Mouse (Mus musculus) 3134 (cell line): ENCODE measurements around the gene Tex261.

Experiments
- DNase-seq: peaks from one replicate; pipeline ENCODE4 v3.0.0-alpha.2; 2011; ENCODE audit warnings: low spot score; ENCODE audit not compliant: insufficient read length; ENCODE audit errors: extremely low read depth

The Tex261 gene

DNA sequence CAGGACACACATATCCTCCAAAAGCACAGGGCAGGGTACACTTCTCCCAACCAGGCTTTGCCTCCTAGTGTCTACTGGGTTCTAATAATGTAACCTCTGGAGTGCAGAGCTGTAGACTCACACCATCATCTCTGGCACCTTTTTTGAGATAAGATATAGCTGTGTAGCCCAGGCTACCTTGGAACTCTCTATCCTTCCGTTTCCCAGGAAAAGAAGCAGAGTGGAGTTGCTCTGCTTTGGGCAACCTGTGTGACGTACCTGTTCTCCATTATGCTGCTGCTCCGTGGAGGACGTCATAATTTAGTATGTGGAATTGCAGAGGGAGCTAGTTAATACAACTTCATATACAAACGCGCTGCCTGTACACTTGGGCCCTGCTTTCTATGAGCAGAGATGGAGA is 13.3 kb downstream of the Tex261 start, which contains the start of gene Ankrd53:
Ankrd53 (plus strand) TSS at position 301 of the 400 bp plus-strand sequence.
- no peak for DNase-seq

DNA sequence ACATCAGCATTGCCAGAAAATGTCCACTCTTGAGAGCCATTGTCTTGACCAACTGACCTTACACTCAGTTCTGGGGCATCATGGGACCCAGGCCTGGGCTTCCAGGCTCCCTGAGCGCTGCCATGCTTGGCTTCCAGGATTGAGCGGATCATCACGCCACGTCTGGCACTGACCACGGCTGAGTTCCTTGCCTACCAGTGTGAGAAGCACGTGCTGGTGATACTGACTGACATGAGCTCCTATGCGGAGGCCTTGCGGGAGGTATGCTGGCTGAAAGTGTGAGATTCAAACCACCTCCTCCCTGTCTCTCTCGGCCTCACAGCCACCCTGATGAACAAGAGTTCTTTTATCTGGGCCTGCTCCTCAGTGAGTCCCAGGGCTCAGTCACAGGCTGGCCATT is 19.6 kb downstream of the Tex261 start:
- DNase-seq: no peak

DNA sequence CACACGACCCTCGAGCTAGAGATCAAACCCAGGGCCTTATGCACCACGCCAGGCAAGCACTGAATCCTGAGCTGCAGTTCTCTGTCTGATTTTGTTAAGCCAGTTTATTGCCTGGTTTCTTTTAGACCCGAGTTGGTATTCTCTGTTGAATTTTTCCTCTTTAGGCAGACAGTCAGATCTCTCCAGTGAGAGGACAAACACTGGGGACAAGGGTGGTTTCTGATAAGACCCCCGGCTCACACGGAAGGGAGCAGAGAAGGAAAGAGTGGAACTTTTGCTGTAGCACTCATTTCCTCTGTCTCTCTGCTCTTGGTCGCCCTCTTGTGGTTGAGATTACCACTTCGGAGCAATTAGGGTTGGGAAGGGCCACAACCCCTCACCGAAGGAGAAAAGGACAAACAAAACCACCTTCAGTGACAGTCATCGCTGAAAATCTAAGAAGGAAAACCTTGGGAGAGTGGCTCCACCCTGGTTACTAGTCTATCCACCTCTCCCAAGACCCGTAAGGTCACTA is 25.4 kb downstream of the Tex261 start:
- DNase-seq: peak; percentile 30

DNA sequence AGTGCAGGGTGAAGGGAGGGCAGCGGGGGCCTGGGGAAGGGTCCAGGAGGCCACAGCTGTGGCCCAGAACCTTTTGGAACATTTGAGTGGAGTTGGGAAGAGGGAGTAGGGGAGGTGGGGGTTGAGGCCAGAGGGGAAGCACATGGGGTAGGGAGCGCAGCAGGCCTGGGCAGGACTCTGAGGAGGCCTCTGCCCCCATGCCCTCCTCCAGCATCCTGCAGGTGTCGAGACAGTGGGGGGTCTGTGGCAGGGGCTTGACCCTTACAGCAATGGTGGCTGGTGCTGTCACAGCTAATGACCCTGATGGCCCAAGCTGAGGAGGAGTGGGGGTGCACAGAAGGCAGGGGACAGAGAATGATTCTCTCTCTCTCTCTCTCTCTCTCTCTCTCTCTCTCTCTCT is 26.3 kb downstream of the Tex261 start:
- DNase-seq: no peak

DNA sequence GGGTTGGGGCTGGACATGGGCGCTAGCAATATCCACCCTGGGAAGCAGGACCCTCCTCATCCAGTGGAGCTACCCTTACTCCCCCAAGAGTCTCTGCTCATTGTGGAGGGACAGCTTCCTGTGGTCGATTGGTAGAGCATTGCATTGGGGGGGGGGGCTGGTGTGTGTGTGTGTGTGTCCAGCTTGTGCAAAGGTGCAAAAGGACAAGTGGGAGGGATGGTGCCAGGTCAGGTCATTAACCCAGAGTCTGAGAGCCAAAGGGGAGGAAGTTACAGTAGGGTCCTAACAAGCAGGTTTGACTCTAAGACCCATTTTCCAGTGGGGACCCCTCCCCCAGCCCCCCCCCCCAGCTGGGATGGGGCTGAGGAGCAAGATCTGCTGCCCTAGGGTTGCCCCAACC is 30.1 kb downstream of the Tex261 start:
- no peak for DNase-seq

DNA sequence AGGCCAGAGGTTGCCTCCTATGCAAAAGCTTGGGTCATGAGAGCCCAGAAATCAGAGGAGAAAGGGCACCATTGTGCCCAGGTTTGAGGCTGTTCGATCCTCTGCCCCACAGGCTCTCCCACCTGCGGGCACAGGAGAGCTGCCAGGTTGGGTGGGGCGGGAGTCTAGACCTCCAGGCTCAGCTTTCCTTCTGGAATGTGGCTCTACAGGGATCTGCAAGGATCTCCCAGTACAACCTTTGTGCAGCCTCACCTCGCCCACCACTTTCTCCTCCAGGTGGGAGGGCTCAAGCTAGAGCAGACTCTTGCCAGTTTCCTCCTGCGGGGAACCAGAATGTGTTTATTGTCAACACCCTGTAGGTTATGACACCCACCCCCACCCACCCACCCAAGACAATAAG is 31.1 kb downstream of the Tex261 start:
- DNase-seq: no peak

DNA sequence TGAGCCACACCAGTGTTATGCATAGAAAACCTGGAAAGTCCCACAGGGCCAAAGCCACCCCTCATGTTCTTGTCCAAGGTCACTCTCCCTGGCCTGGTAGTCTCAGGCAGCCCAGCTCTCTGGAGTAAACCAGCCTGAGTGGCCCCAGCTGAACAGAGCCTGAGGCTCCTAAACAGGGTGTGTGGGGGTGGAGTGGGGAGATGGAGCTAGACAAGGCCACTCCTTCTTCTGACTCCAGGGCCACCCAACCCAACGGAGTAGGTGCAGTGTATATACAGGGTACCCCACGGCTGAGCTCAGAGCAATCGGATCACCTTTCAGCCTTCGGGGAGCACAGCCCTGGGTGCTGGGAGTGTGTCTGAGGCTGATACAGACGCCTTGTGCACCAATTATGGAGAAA is 31.5 kb downstream of the Tex261 start:
- no peak for DNase-seq

DNA sequence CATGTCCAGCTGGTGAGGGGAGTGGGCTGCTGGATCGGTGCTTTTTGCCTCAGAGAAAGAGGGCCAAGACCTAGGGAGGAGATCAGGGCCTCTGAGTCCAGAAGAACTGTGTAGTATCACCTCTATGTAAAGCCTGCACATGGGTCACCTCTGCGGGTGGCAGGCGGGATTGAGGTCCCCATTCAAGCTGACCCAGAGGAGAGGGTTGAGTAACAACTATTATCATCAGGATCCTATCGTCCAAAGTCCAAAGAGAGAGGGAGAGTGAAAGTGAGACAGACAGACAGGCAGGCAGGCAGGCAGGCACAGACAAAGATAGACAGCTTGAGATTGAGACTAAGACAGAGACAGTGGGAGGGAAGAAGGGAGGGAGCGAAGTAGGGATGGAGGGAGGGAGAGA is 32.4 kb downstream of the Tex261 start:
- no peak for DNase-seq

DNA sequence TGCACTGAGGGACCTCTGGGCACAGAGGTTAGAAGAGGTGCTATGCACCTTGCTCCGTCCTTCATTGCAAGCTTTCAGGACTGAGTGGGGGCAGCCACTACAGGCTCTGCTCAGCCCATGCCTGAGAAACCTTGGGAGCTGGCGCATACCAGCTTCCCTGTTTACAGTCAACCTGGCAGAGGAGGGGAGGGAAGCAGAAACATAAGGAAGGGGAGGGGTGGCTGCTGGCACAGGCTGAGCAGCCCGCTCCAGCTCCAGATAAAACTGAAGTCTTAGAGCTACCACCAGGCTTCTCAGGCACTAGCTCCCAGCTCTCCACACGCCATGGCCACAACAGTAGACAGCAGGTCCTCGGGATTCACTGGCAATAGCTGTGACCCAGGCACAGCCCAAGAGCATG is 32.9 kb downstream of the Tex261 start, which contains the start of gene Atp6v1b1:
Atp6v1b1 (plus strand) TSS at position 230 of the 400 bp plus-strand sequence.
- DNase-seq: no peak

DNA sequence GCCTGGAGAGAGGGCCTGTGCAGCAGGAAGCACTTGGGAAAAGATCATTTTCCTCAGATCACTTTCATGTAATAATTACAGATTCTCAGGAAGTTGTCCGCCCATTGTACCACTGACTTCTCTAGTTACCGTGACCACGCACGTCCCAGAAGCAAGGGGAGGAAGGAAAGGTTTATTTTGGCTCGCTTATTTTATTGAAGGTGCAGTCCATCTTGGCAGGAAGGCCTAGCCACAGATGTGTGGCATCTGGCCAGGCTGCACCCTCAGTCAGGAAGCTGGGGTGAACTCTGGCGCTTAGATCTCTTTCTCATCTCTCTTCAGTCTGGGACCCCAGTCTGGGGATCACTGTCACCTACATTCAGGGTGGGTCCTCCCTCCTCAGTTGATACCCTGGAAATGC is 37.0 kb downstream of the Tex261 start:
- DNase-seq: no peak

DNA sequence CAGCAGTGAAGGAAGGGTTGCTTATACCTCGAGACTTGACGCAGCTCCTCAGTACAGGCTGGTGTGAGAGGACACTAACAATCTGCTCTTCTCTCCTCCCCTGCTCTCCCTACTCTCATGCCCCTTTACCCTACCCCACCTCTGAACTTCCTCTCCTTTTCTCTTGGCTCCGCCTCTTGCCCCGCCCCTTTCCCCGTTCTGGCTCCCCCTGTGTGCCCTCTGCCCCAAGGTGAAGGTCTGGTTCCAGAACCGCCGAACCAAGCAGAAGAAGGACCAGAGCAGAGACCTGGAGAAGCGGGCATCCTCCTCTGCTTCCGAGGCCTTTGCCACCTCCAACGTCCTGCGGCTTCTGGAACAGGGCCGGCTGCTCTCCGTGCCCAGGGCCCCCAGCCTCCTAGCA is 38.3 kb downstream of the Tex261 start:
- DNase-seq: no peak

DNA sequence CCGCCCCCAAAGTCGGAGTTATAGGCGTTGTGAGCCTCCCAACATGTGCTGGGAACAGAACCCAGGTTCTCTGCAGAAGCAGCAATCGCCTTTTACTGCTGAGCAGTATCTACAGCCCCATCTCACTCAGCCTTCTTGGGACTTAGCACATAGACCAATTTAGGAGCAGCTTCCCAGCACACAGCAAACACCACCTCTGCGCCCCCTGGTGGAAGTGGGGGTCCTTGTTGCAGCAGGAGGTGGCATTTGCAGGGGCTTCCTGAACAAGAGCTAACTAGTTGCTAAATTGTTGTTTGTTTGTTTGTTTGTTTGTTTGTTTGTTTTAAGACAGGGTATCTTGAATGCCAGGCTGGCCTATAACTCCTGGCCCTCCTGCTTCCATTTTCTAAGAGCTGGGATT is 44.5 kb downstream of the Tex261 start:
- DNase-seq: peak; percentile 42

DNA sequence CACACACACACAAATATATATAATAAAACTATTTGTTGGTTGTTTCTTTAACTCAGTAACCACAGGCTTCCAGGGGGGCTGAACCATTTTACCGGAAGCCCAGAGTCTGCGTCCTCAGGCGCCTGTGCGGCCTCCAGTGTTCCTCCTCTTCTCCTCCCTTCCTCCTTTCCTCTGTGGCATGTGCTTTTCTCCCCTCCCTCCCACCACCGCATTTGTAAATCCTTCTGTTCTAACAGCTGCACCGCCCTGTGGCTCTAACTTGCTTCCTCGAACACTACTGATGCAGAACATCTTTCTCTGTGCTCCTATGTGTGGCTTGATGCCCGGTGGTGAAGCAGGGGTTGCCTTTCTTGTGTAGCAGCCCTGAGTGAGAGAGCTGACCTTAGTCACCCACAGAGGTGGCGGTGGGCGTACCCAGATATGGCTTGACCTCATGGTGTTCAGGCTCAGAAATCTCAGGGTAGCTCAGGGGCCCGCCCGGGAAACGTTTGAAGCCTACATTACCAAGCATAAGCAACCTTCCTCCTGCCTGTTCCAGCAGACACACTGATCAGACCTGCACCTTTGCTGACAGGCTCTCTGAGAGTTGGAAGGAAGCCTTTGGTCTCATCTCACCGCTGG is 46.2 kb downstream of the Tex261 start:
- DNase-seq: no peak

DNA sequence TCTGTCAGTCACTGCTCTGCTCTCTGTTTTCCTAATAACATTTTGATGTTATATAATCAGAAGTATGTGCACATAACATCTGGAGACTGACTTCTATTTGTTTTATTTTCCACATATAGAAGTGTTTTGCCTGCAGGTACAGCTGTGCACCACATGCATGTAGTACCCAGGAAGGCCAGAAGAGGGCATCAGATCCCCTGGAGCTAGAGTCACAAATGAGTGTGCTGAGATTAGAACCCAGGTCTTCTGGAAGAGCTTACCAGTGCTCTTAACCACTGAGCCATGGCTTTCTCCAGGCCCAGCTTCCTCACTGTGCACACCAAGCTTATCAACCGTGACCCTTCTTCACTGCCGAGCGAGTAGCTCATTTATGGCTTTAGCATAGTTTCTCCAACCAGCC is 47.1 kb downstream of the Tex261 start:
- DNase-seq: no peak

DNA sequence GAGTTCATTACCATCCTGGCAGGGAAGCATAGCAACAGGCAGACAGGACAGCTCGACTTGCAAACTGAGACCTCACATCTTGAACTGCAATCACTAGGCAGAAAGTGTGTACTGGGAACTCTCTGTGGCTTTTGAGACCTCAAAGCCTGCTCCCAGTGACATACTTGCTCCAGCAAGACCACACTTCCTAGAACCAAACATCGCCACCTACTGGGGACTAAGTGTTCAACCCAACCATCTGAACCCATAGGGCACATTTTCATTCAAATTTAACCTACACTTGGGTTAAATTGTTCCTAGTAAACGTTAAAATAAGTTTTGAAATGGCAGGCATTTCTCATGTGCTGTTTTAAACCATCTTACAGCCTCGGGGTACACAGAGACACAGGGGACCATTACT is 48.4 kb downstream of the Tex261 start:
- DNase-seq: no peak

DNA sequence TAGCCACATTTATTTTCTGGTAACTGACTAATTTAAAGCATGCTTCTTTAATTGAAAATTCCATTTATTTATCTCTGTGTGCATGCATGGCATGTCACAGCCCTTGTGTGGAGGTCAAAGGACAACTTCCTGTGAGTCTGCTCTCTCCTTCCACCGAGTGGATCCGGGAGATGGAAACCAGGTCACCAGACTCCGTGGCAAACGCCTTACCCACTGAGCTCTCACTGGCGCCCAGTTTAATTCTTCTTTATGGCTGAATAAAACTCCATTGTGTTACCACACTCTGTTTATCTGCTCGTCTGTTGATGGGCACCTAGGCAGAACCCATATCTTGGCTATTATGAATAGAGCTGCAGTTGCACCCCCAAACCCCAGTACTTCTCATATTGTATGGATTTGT is 53.1 kb downstream of the Tex261 start:
- DNase-seq: no peak
